Mouse (Mus musculus) spleen, adult 2 months (tissue): ENCODE data around the gene Tmem210.

Experiments used
- CTCF ChIP-seq: fragments of 200-500 bp; IDR thresholded peaks from 2 replicates; pipeline ENCODE4 v1.5.1; 2011; ENCODE audit warnings: mild to moderate bottlenecking, inconsistent platforms; ENCODE audit not compliant: insufficient read depth, insufficient read length, insufficient replicate concordance; ENCODE audit errors: extremely low read depth
- POLR2A ChIP-seq: fragments of 200-500 bp; IDR thresholded peaks from 2 replicates; pipeline ENCODE4 v1.6.1; 2011; ENCODE audit warnings: low read depth, low read length, inconsistent platforms

DNA sequence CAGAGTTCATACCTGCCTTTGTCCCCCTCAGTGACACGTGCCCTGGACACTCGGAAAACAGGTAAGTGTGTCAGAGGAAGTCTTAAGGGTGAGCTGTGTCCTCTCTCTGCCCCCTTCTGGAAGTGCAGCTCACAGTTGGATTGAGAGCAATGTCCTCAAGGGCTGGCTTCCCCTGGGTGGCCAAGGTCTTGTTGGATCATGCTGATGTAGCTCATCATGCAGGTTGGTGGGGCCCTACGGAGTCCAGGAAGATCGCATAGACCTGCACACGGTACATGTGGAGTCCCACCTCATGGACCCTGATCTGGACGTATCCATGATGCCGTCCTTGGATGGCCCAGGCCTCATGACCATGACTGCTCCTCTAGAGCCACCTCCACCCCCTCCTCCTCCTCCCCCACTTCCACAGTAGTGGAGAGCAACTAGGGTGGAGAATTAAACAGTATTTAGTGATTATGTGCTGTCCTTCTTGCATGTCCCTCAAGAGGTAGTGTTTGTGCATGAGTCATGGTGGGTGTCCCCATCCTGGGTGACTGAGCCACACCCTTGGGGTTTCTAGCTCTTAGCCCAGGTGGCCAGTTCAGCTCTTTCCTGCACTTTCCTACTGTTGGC is 895 bp downstream of the Tmem210 start:
- TF ChIP-seq CTCF: no peak
- TF ChIP-seq POLR2A: no peak
